Mouse (Mus musculus) testis, adult 10 weeks (tissue): ENCODE measurements around the gene Cit. TPM values are rescaled to one million over a fixed set of nuclear protein-coding genes. Genes with fewer than 3 reads are reported as not detected.

Experiments
- polyA plus RNA-seq: library from polyadenylated mRNA; stranded (reverse); fragments of 350-450 nt; fragmentation: Illumina TruSeq; extraction: RNeasy Lipid Tissue Mini Kit (QIAGEN cat#74804); gene quantifications from one replicate; pipeline ENCODE4 v1.2.3, GENCODE M21; 2014; ENCODE audit warnings: low read depth, low replicate concordance

Gene Cit
- 13.8 TPM for polyA plus RNA-seq

GRCm38 (mm10) chr5:115844766-115845634, at the start of gene Cit:
Cit (plus strand) TSS chr5:115845278.

GRCm38 (mm10) chr5:116024327-116024739, 179.3 kb downstream of the Cit start, which contains the start of gene Prkab1:
Prkab1 (minus strand) TSS chr5:116024508.

Other genes with a start within 250 kb of the Cit start
- gene Rab35, start 213.4 kb upstream of the Cit start, polyA plus RNA-seq, result 3.6 TPM
- gene Bicdl1, start 113.7 kb upstream of the Cit start, polyA plus RNA-seq, result 0.92 TPM
- gene Prkab1, start 179.2 kb downstream of the Cit start, polyA plus RNA-seq, result 3.5 TPM
- gene Tmem233, start 238.0 kb downstream of the Cit start, polyA plus RNA-seq, result not detected